Mouse (Mus musculus): ENCODE measurements around the gene Cd177. TPM values are rescaled to one million over a fixed set of nuclear protein-coding genes. Genes with fewer than 3 reads are reported as not detected.
"Not testable (repeated sequence)": the region's sequence is repeated elsewhere in the genome, so short reads cannot be mapped to it uniquely, and the experiment has no call there.

The Cd177 gene
- polyA plus RNA-seq, 1 experiment from 2014 or later, result not detected

DNA sequence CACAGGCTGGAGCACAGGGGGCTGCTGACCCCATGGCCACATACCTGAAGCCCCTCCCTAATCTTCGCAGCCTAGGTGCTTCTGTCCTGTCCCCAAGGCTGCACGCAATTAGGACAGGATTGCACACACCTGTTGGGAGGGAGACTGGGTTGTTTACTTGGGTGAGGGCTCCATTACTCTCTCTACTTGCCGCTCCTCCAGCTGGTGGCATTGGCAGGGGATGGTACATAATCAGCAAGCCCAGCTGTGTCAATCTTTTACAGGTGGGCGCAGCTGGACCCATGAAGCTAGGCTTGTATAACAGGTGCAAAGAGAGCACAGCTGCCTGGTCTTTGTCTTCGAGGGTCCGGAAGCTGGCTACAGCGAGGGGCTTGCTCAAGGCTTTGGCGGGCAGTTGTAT lies 2.5 kb upstream of the Cd177 start:
- Histone ChIP-seq H3K9me3 (ENCODE audit: control insufficient read depth, low read length) (no peaks in the 10 kb centered on the region), H3K27me3 (ENCODE audit: control insufficient read depth, insufficient read depth, low read length) (no peaks in the 10 kb centered on the region), H3K4me2 (no peak overlapping the region), H3K36me3 (ENCODE audit: control insufficient read depth, insufficient read depth, low read length) (no peaks in the 10 kb centered on the region), H3K4me1 (ENCODE audit: control insufficient read depth, insufficient read depth, low read length) (no peaks in the 10 kb centered on the region), H3K9ac (ENCODE audit: low read length) (no peak overlapping the region), H3K27ac (ENCODE audit: low read depth, low read length) (no peak overlapping the region), H3K4me3 (ENCODE audit: low read depth, low read length) (no peak overlapping the region)
- WGBS, result 88% methylated on average over 8 of the region's 8 CpGs
- ATAC-seq (ENCODE audit: low FRiP score) (no peak), DNase-seq (ENCODE audit: low spot score, missing footprints) (no peak)

DNA sequence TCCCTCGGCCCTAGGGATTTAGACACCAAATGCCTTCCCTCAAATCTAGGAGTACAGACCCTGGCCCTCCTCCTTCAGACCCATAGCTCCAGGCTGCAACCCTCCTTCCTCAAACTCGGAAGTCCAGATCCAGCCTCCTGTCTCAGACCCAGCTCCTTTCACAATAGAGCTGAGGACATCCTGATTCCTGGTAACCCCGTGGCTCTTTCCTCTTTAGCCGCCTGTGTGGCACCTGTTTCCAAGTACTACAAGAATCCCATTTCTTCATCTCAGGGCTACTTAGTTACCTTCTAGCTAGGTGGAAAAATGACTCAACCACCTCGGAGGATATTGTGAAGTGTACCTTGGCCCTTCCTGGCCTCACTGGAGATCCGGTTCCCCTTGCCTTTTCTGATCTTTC lies 1.1 kb upstream of the Cd177 start:
- Histone ChIP-seq H3K36me3 (ENCODE audit: control insufficient read depth, insufficient read depth, low read length) (no peaks in the 10 kb centered on the region), H3K9me3 (ENCODE audit: control insufficient read depth, low read length) (no peaks in the 10 kb centered on the region), H3K27ac (ENCODE audit: low read depth, low read length) (no peak overlapping the region), H3K4me3 (ENCODE audit: low read depth, low read length) (no peak overlapping the region), H3K4me1 (ENCODE audit: control insufficient read depth, insufficient read depth, low read length) (no peaks in the 10 kb centered on the region), H3K4me2 (no peak overlapping the region), H3K9ac (ENCODE audit: low read length) (no peak overlapping the region), H3K27me3 (ENCODE audit: control insufficient read depth, insufficient read depth, low read length) (no peaks in the 10 kb centered on the region)
- DNase-seq (ENCODE audit: low spot score, missing footprints) (no peak), ATAC-seq (ENCODE audit: low FRiP score) (no peak)
- 79% methylated on average over 6 of the region's 6 CpGs for WGBS

DNA sequence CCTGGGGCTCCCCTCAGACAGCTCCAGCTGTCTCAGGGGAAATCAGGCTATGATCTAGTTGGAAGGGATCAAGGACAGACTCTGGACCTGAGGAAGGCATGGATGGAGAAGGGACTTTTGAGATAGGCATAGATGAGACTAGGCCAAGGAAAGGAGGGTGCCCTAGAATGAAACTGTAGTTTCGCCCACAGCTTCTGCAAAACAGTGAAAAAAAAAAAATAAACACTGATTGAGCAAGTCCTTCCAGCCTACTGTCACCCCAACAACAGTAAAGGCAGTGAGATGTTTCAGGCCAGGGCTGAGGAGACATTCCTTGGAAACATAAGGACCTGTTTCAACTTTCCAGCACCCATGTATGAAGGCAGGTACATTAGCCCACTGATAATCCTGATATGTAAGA lies 1.6 kb downstream of the Cd177 start:
- Histone ChIP-seq H3K9ac (ENCODE audit: low read length) (no peak overlapping the region), H3K4me1 (ENCODE audit: control insufficient read depth, insufficient read depth, low read length) (no peaks in the 10 kb centered on the region), H3K27ac (ENCODE audit: low read depth, low read length) (no peak overlapping the region), H3K36me3 (ENCODE audit: control insufficient read depth, insufficient read depth, low read length) (no peaks in the 10 kb centered on the region), H3K4me3 (ENCODE audit: low read depth, low read length) (no peak overlapping the region), H3K4me2 (no peak overlapping the region), H3K27me3 (ENCODE audit: control insufficient read depth, insufficient read depth, low read length) (no peaks in the 10 kb centered on the region), H3K9me3 (ENCODE audit: control insufficient read depth, low read length) (no peaks in the 10 kb centered on the region)
- no peak for DNase-seq (ENCODE audit: low spot score, missing footprints)
- WGBS, result 90% methylated on average over 1 of the region's 1 CpGs
- no peak for ATAC-seq (ENCODE audit: low FRiP score)

GRCm38 (mm10) chr7:24753476-24753875 lies 6.6 kb downstream of the Cd177 start:
- no peaks in the 10 kb centered on the region for H3K36me3 ChIP-seq (ENCODE audit: control insufficient read depth, insufficient read depth, low read length)
- no peak overlapping the region for H3K4me3 ChIP-seq (ENCODE audit: low read depth, low read length)
- WGBS, result 86% methylated on average over 5 of the region's 5 CpGs
- H3K9ac ChIP-seq (ENCODE audit: low read length), result no peak overlapping the region
- no peaks in the 10 kb centered on the region for H3K4me1 ChIP-seq (ENCODE audit: control insufficient read depth, insufficient read depth, low read length)
- H3K9me3 ChIP-seq (ENCODE audit: control insufficient read depth, low read length), result no peaks in the 10 kb centered on the region
- H3K27me3 ChIP-seq (ENCODE audit: control insufficient read depth, insufficient read depth, low read length), result no peaks in the 10 kb centered on the region
- ATAC-seq (ENCODE audit: low FRiP score) (no peak), DNase-seq (ENCODE audit: low spot score, missing footprints) (no peak)
- no peak overlapping the region for H3K4me2 ChIP-seq
- no peak overlapping the region for H3K27ac ChIP-seq (ENCODE audit: low read depth, low read length)

DNA sequence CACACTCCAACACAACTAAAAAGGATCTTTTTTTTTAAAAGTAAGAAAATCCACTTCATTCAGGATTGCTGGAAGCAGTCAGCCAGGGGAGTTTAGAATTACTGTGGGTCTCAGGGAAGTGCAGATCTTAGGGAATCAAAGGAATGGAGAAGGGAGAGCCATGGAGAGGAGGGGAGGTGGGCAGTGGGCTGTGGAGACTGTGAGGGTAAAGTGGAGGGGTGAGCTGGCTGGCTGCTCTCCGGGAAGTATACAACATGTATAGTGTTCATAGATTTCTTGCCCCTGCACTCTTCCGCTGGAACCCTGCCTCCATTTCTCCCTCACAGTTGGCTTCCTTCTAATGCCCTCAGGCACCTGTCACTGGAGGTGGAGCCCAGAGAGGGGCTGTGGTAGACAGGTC lies 8.5 kb downstream of the Cd177 start:
- Histone ChIP-seq H3K9me3 (ENCODE audit: control insufficient read depth, low read length) (no peaks in the 10 kb centered on the region), H3K27me3 (ENCODE audit: control insufficient read depth, insufficient read depth, low read length) (no peaks in the 10 kb centered on the region), H3K9ac (ENCODE audit: low read length) (no peak overlapping the region), H3K4me2 (no peak overlapping the region), H3K27ac (ENCODE audit: low read depth, low read length) (no peak overlapping the region), H3K4me3 (ENCODE audit: low read depth, low read length) (no peak overlapping the region), H3K4me1 (ENCODE audit: control insufficient read depth, insufficient read depth, low read length) (no peaks in the 10 kb centered on the region), H3K36me3 (ENCODE audit: control insufficient read depth, insufficient read depth, low read length) (no peaks in the 10 kb centered on the region)
- ATAC-seq (ENCODE audit: low FRiP score) (no peak), DNase-seq (ENCODE audit: low spot score, missing footprints) (no peak)
- 93% methylated on average over 2 of the region's 2 CpGs for WGBS

- 59% methylated on average over 4 of the region's 4 CpGs for WGBS
- DNase-seq (ENCODE audit: low spot score, missing footprints), result no peak
These were observed 9.4 kb downstream of the Cd177 start for GRCm38 (mm10) chr7:24750695-24751094.

GRCm38 (mm10) chr7:24735970-24736670 lies 24.0 kb downstream of the Cd177 start:
- H3K4me1 ChIP-seq (ENCODE audit: control insufficient read depth, insufficient read depth, low read length), result peaks cover 4% of the 10 kb centered on the region; the same call in 1 of the 2 replicates
- no peaks in the 10 kb centered on the region for H3K27me3 ChIP-seq (ENCODE audit: control insufficient read depth, insufficient read depth, low read length)
- H3K36me3 ChIP-seq (ENCODE audit: control insufficient read depth, insufficient read depth, low read length), result no peaks in the 10 kb centered on the region
- H3K9me3 ChIP-seq (ENCODE audit: control insufficient read depth, low read length), result no peaks in the 10 kb centered on the region
- 17% methylated on average over 17 of the region's 17 CpGs for WGBS
- ATAC-seq (ENCODE audit: low FRiP score) (peak; percentile 78), DNase-seq (ENCODE audit: low spot score, missing footprints) (peak; percentile 90)
- no peak overlapping the region; the same call in 1 of the 2 replicates for H3K4me3 ChIP-seq (ENCODE audit: low read depth, low read length)
- no peak overlapping the region for H3K27ac ChIP-seq (ENCODE audit: low read depth, low read length)
- peak overlapping the region; percentile 24 for H3K4me2 ChIP-seq
- peak overlapping the region; percentile 30; the same call in 1 of the 2 replicates for H3K9ac ChIP-seq (ENCODE audit: low read length)

More at GRCm38 (mm10) chr7:24750695-24751094, 9.4 kb downstream of the Cd177 start:
- Histone ChIP-seq H3K9ac (ENCODE audit: low read length) (no peak overlapping the region), H3K9me3 (ENCODE audit: control insufficient read depth, low read length) (no peaks in the 10 kb centered on the region), H3K4me1 (ENCODE audit: control insufficient read depth, insufficient read depth, low read length) (no peaks in the 10 kb centered on the region), H3K27ac (ENCODE audit: low read depth, low read length) (no peak overlapping the region), H3K36me3 (ENCODE audit: control insufficient read depth, insufficient read depth, low read length) (no peaks in the 10 kb centered on the region), H3K27me3 (ENCODE audit: control insufficient read depth, insufficient read depth, low read length) (no peaks in the 10 kb centered on the region), H3K4me3 (ENCODE audit: low read depth, low read length) (no peak overlapping the region), H3K4me2 (no peak overlapping the region)
- ATAC-seq (ENCODE audit: low FRiP score), result no peak

- not testable (repeated sequence) for H3K9me3 ChIP-seq (ENCODE audit: control insufficient read depth, low read length); DNase-seq (ENCODE audit: low spot score, missing footprints); H3K4me1 ChIP-seq (ENCODE audit: control insufficient read depth, insufficient read depth, low read length); ATAC-seq (ENCODE audit: low FRiP score); H3K27ac ChIP-seq (ENCODE audit: low read depth, low read length); H3K4me3 ChIP-seq (ENCODE audit: low read depth, low read length); H3K4me2 ChIP-seq; H3K9ac ChIP-seq (ENCODE audit: low read length); H3K27me3 ChIP-seq (ENCODE audit: control insufficient read depth, insufficient read depth, low read length); H3K36me3 ChIP-seq (ENCODE audit: control insufficient read depth, insufficient read depth, low read length)
- 89% methylated on average over 11 of the region's 11 CpGs for WGBS
These were observed 33.3 kb downstream of the Cd177 start, which contains the start of gene Gm4763 for GRCm38 (mm10) chr7:24726808-24727207. Gene Gm4763, minus strand, starts transcription at chr7:24726908.

DNA sequence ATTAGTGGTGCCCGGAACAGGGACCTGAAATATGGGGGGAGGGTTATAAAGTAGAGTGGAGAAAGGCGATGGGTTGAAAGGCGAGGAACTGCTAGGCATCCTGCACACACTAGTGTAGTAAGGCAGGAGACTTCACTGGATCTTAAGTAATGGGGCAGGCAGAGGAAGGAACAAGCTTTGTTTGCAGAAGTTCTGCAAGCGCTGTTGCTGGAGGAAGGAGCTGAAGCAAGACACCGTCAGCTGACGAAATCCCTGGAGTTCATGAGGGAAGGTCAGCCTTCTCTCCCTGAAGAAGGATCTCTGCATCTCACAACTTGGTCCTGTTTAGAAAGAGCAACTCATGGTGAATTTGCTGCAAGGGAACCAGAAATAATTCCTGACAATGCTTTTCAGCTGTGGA lies 45.1 kb downstream of the Cd177 start:
- no peak for DNase-seq (ENCODE audit: low spot score, missing footprints)
- Histone ChIP-seq H3K36me3 (ENCODE audit: control insufficient read depth, insufficient read depth, low read length) (no peaks in the 10 kb centered on the region), H3K4me2 (no peak overlapping the region), H3K27ac (ENCODE audit: low read depth, low read length) (no peak overlapping the region), H3K4me3 (ENCODE audit: low read depth, low read length) (no peak overlapping the region), H3K9ac (ENCODE audit: low read length) (no peak overlapping the region), H3K9me3 (ENCODE audit: control insufficient read depth, low read length) (no peaks in the 10 kb centered on the region), H3K27me3 (ENCODE audit: control insufficient read depth, insufficient read depth, low read length) (no peaks in the 10 kb centered on the region), H3K4me1 (ENCODE audit: control insufficient read depth, insufficient read depth, low read length) (no peaks in the 10 kb centered on the region)
- WGBS, result 82% methylated on average over 6 of the region's 6 CpGs
- ATAC-seq (ENCODE audit: low FRiP score), result no peak
